Mouse (Mus musculus): ENCODE data around the gene Neurl1b. TPM values are rescaled to one million over a fixed set of nuclear protein-coding genes. Genes with fewer than 3 reads are reported as not detected.

The Neurl1b gene
- total and polyA plus RNA-seq, 2 experiments from 2014 or later = 2.1 to 69.7 TPM

DNA sequence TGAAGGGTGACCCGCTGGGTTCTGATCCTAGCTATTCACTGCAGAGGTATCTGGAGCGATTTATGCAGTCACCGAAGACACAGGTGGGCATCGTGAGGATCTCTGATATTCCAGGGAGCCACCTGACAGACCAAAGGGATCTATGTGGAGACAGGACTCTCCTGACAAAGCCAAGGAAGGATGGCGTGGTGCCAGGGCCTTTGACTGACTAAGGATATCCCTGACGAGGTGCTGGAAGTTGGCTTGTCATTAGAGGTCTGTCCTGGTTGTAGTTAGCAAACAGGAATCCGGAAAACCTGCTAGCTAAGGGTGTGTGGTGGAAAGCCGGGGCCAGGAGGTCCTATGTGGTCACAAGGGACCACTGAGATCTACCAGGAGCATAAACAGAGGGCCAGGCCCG lies 25.4 kb upstream of the Neurl1b start:
- Histone ChIP-seq H3K4me2 (ENCODE audit: low read depth, low read length, poor library complexity, severe bottlenecking) (no peak overlapping the region), H3K27ac (ENCODE audit: low read depth, low read length) (no peak overlapping the region), H3K36me3 (ENCODE audit: insufficient read depth, low read length) (no peaks in the 10 kb centered on the region), H3K4me3 (ENCODE audit: low read depth, low read length) (no peak overlapping the region), H3K27me3 (ENCODE audit: insufficient read depth, low read length) (no peaks in the 10 kb centered on the region), H3K9me3 (ENCODE audit: low read length) (no peaks in the 10 kb centered on the region), H3K4me1 (ENCODE audit: insufficient read depth, low read length) (no peaks in the 10 kb centered on the region), H3K9ac (replicated peaks; ENCODE audit: low read length, poor library complexity, severe bottlenecking) (no peak overlapping the region)
- DNase-seq (ENCODE audit: low spot score) (no peak), ATAC-seq (ENCODE audit: low FRiP score) (no peak)
- 83% methylated on average over 9 of the region's 9 CpGs for WGBS
- no peak for TF ChIP-seq CTCF (IDR thresholded peaks at IDR 0.05)

DNA sequence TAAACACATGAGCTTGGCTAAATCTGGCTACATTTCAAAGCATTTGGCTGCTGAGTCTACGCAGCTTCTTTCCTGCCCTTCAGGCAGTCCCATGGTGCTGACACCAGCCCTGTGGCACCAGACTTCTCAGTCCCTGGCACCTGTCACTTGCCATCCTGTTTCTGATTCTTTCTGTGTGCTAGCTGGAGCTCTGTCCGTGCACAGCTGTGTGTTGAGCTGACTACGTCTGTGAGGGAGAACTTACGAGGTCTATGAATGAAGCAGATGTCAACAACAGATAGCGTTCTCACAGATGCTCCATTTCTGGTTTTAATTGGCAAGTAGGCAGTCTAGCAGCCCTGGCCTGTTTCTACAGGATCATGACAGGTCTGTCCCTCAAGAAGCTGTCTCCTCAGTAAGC lies 24.0 kb upstream of the Neurl1b start:
- Histone ChIP-seq H3K9ac (replicated peaks; ENCODE audit: low read length, poor library complexity, severe bottlenecking) (no peak overlapping the region), H3K4me2 (ENCODE audit: low read depth, low read length, poor library complexity, severe bottlenecking) (no peak overlapping the region), H3K4me1 (ENCODE audit: insufficient read depth, low read length) (no peaks in the 10 kb centered on the region), H3K36me3 (ENCODE audit: insufficient read depth, low read length) (no peaks in the 10 kb centered on the region), H3K27me3 (ENCODE audit: insufficient read depth, low read length) (no peaks in the 10 kb centered on the region), H3K27ac (ENCODE audit: low read depth, low read length) (no peak overlapping the region), H3K9me3 (ENCODE audit: low read length) (no peaks in the 10 kb centered on the region), H3K4me3 (ENCODE audit: low read depth, low read length) (no peak overlapping the region)
- DNase-seq (ENCODE audit: low spot score) (no peak), ATAC-seq (ENCODE audit: low FRiP score) (no peak)
- WGBS = 75% methylated on average over 5 of the region's 5 CpGs
- TF ChIP-seq CTCF (IDR thresholded peaks at IDR 0.05) = no peak

DNA sequence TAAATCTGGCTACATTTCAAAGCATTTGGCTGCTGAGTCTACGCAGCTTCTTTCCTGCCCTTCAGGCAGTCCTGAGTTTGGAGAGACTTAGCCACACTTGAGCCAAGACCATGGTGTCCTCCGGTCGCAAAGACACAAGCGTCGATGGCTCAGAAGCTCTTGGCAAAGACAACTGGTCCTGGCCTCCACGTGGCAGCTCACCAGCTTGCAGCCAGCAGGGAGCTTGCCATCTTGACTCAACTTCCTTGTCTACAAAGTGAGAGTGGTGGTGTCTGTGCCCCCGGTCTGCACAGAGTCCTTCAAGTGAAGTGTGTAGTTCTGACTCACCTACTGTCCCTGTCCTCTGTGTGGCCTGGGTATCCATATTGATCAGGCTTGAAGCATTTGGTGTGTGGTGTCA lies 22.3 kb upstream of the Neurl1b start:
- Histone ChIP-seq H3K27ac (ENCODE audit: low read depth, low read length) (no peak overlapping the region), H3K36me3 (ENCODE audit: insufficient read depth, low read length) (no peaks in the 10 kb centered on the region), H3K9ac (replicated peaks; ENCODE audit: low read length, poor library complexity, severe bottlenecking) (no peak overlapping the region), H3K9me3 (ENCODE audit: low read length) (no peaks in the 10 kb centered on the region), H3K4me3 (ENCODE audit: low read depth, low read length) (no peak overlapping the region), H3K4me2 (ENCODE audit: low read depth, low read length, poor library complexity, severe bottlenecking) (no peak overlapping the region), H3K27me3 (ENCODE audit: insufficient read depth, low read length) (no peaks in the 10 kb centered on the region), H3K4me1 (ENCODE audit: insufficient read depth, low read length) (no peaks in the 10 kb centered on the region)
- no peak for TF ChIP-seq CTCF (IDR thresholded peaks at IDR 0.05)
- 76% methylated on average over 7 of the region's 7 CpGs for WGBS
- DNase-seq (ENCODE audit: low spot score) = no peak
- no peak for ATAC-seq (ENCODE audit: low FRiP score)

DNA sequence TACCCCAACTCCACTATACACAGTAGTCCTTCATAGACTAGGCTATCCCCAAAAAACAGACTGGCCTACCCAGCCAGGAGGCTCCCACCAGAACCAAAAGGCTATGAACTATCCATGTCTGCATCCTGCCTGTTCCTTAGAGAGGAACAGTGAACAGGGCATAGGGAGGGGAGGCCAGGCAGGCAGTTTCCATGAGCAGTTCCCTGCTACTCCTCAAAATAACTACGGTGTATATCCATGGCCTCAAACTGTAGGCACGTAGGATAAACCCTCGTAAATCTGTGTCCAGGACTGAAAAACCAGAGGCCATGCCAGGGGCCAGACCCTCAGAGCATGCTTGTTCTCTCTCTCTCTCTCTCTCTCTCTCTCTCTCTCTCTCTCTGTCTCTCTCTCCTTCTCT lies 17.9 kb upstream of the Neurl1b start:
- no peak for ATAC-seq (ENCODE audit: low FRiP score)
- H3K27ac ChIP-seq (ENCODE audit: low read depth, low read length) = no peak overlapping the region
- H3K4me2 ChIP-seq (ENCODE audit: low read depth, low read length, poor library complexity, severe bottlenecking) = no peak overlapping the region
- no peaks in the 10 kb centered on the region for H3K27me3 ChIP-seq (ENCODE audit: insufficient read depth, low read length)
- DNase-seq (ENCODE audit: low spot score) = no peak
- H3K9me3 ChIP-seq (ENCODE audit: low read length) = no peaks in the 10 kb centered on the region
- WGBS = 68% methylated on average over 3 of the region's 3 CpGs
- no peaks in the 10 kb centered on the region for H3K36me3 ChIP-seq (ENCODE audit: insufficient read depth, low read length)
- no peak overlapping the region for H3K9ac ChIP-seq (replicated peaks; ENCODE audit: low read length, poor library complexity, severe bottlenecking)
- H3K4me1 ChIP-seq (ENCODE audit: insufficient read depth, low read length) = no peaks in the 10 kb centered on the region
- no peak overlapping the region for H3K4me3 ChIP-seq (ENCODE audit: low read depth, low read length)
- no peak for TF ChIP-seq CTCF (IDR thresholded peaks at IDR 0.05)

DNA sequence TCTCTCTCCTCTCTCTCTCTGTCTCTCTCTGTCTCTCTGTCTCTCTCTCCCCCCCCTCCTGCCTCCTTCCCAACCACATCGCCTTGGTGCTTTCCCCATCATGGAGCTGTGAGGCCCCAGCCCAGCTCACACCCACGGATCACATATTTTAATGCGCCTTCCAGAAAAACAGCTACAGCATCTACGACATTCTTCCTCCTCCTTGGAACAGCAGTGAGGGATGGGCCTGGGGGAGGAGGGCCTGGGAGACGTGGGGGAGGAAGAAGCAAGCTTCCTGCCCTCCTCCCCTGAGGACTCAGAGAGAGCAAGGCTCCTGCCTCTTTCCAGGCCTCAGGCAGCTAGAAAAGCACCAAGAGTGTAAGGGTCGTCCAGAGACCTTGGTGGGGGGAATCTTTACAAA lies 17.3 kb upstream of the Neurl1b start:
- Histone ChIP-seq H3K36me3 (ENCODE audit: insufficient read depth, low read length) (no peaks in the 10 kb centered on the region), H3K4me1 (ENCODE audit: insufficient read depth, low read length) (no peaks in the 10 kb centered on the region), H3K4me2 (ENCODE audit: low read depth, low read length, poor library complexity, severe bottlenecking) (no peak overlapping the region), H3K27me3 (ENCODE audit: insufficient read depth, low read length) (no peaks in the 10 kb centered on the region), H3K9ac (replicated peaks; ENCODE audit: low read length, poor library complexity, severe bottlenecking) (no peak overlapping the region), H3K9me3 (ENCODE audit: low read length) (no peaks in the 10 kb centered on the region), H3K4me3 (ENCODE audit: low read depth, low read length) (no peak overlapping the region), H3K27ac (ENCODE audit: low read depth, low read length) (no peak overlapping the region)
- DNase-seq (ENCODE audit: low spot score) = no peak
- WGBS = 53% methylated on average over 6 of the region's 6 CpGs
- ATAC-seq (ENCODE audit: low FRiP score) = no peak
- no peak for TF ChIP-seq CTCF (IDR thresholded peaks at IDR 0.05)

DNA sequence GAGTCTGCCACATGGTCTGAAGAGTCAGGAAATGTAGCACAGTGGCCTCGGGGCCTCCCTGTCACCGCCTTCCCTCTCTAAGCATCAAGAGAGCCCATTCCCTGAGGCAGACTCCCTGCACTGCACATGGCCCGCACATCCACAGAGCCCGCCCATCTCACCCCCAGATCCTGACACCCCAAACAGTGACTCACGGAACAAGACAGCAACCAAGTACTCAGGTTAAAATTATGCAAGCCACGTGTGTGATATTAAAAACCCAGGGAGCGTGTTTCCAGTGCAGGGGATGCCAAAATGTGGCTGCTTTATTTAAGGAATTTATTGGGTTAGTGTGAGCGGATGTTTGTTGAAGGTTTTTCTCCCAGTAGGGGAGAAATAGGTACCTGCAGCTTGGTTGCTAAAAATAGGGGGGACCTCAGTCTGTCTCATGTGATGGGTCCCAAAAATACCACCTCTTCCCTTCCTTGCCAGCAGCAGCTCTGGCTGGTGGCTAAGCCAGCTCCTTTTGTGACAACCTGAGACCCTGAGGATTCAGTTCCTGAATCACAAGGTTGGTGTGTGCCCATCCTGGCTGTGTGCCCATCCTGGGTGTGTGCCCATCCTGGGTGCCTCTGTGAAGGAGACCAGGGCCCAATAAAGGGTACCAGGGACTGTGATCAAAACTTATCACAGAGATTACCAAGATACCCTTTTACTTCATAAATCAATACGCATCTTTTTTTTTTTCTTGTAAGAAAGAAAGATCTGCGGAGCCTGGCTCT lies 9.1 kb upstream of the Neurl1b start:
- WGBS = 80% methylated on average over 10 of the region's 10 CpGs
- ATAC-seq (ENCODE audit: low FRiP score) (no peak), DNase-seq (ENCODE audit: low spot score) (no peak)
- H3K36me3 ChIP-seq (ENCODE audit: insufficient read depth, low read length) = no peaks in the 10 kb centered on the region
- no peak overlapping the region for H3K9ac ChIP-seq (replicated peaks; ENCODE audit: low read length, poor library complexity, severe bottlenecking)
- TF ChIP-seq CTCF (IDR thresholded peaks at IDR 0.05) = no peak
- H3K4me2 ChIP-seq (ENCODE audit: low read depth, low read length, poor library complexity, severe bottlenecking) = no peak overlapping the region
- H3K4me1 ChIP-seq (ENCODE audit: insufficient read depth, low read length) = no peaks in the 10 kb centered on the region
- peaks cover 2% of the 10 kb centered on the region; the same call in 1 of the 2 replicates for H3K27me3 ChIP-seq (ENCODE audit: insufficient read depth, low read length)
- no peaks in the 10 kb centered on the region for H3K9me3 ChIP-seq (ENCODE audit: low read length)
- no peak overlapping the region for H3K4me3 ChIP-seq (ENCODE audit: low read depth, low read length)
- no peak overlapping the region for H3K27ac ChIP-seq (ENCODE audit: low read depth, low read length)

All from midbrain, postnatal 0 days (tissue).